Mouse (Mus musculus) embryonic fibroblast, embryonic 13.5 days (primary cell): Measurements from ENCODE around the gene Gm48551.

Source experiments
- CTCF ChIP-seq: IDR thresholded peaks from 2 replicates; pipeline ENCODE4 v1.5.1; 2011; ENCODE audit warnings: mild to moderate bottlenecking, control low read depth, low read length, moderate library complexity, borderline replicate concordance; ENCODE audit not compliant: insufficient read depth
- POLR2A ChIP-seq: IDR thresholded peaks from 2 replicates; pipeline ENCODE4 v1.6.1; 2011; ENCODE audit warnings: low read depth, mild to moderate bottlenecking, control low read depth, low read length, moderate library complexity

GRCm38 (mm10) chr10:81419111-81419928 lies 35.1 kb downstream of the Gm48551 start:
- TF ChIP-seq CTCF = no peak
- no peak for TF ChIP-seq POLR2A
